Mouse (Mus musculus) frontal cortex, adult 2 months (tissue): ENCODE results near the gene Camk2d. TPM values are rescaled to one million over a fixed set of nuclear protein-coding genes. Genes with fewer than 3 reads are reported as not detected.

Experiments used
- DNase-seq, 2 experiments: peaks; one replicate each; pipeline ENCODE4 v3.0.0; 2022; ENCODE audit warnings: low spot score in 1 of 2; ENCODE audit errors: extremely low spot score in 1 of 2
- polyA plus RNA-seq: library from polyadenylated mRNA; depleted of rRNA; stranded (reverse); fragments of >200 nt; gene quantifications from 2 replicates; pipeline ENCODE4 v1.2.3, GENCODE M21; 2012; rRNA removed

The Camk2d gene
- 91.7 and 142 TPM in 2 replicates for polyA plus RNA-seq

DNA sequence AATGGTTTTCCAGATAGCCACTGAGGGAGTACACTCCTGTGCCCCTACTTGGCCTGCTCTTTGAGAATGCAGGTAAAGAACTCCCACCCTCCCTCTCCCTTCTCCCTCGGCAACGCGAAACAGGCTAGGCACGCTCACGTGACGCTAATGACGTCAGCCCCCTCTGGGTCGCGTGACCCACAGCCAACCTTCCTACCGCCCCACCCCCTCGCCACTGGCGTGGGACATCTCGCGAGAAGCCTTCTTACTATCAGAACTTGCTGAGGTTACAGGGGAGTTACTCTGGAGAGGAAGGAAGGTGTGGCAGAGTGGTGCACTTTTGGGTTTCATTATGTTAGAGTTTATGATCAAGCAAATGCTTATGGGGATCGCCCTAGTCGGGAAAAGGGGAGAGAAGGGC is at the start of gene Camk2d:
Camk2d (plus strand) TSS at position 217 of the 400 bp plus-strand sequence.
- DNase-seq = peak; percentile 96

DNA sequence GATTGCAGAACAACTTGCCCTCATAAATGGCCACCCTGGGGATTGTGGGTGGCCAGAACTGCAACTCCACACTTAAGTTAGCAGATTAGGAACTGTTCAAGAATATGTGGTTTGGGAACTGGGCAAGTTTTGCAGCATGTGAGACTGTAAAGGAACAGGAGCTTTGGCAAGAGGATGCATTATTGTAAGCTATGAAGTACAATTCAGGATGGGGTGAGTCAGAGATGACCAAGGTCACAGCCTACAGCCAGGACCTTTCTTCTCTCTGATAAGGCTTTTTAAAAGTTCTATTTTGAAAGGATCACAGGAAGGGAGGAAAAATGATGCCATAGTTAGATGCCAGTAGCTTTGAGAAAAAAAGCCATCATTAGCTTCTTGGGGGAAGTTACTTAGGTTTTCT is 48.2 kb upstream of the Camk2d start:
- DNase-seq = no peak

DNA sequence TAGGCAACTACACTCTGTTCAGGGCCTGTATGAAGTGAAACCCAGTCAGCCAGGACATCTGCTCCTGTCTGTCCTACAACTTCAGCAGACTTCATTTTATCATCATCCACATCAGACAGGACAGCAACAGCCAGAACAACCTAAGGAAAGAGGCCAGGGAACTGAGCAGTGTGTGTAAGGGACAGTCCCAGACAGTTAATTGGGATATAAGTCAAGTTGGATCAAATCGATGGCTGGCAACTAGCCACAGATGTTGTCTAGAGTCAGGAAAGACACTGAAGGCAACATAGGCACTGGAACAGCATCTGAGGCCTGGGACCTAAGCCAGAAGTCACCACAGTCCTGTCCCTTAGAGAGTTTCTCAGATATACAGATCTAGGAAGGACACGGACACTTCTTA is 32.5 kb upstream of the Camk2d start:
- DNase-seq = no peak

DNA sequence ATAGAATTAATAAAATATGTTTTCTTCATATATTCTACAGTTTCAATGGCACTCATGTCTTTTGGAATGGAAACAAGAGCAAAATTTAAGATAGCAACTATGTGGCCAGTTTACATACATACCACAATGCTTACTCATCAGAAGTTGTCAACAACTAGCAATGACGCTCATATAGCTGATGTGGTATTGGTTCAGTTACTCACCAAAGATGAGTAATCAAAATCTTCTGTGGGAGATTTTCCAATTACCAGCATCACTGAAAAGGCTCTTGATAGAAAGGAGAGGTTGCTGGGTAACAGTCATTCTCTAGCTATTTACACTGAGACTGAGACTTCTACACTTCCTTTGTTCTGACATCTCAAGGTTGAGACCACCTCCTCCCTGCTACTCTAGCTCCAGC is 25.5 kb upstream of the Camk2d start:
- DNase-seq = no peak

DNA sequence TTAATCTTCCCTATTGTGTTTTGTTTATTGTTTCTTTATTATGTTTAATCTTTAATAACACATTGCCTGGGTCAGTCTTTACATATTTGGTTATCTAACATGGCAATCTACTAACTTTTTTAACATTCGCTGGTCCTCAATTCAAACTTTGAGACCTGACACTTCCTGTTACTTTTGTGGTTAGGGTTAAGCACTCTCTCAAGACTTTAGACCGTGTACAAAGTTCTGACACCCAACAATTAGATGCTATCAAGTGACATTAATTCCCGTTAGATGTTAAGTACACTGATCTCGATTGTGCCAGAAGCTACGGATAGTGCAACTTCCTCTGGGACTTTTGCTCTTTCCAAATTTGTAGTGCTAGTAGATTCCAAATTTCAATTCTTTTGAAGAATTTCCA is 23.2 kb upstream of the Camk2d start:
- no peak for DNase-seq

DNA sequence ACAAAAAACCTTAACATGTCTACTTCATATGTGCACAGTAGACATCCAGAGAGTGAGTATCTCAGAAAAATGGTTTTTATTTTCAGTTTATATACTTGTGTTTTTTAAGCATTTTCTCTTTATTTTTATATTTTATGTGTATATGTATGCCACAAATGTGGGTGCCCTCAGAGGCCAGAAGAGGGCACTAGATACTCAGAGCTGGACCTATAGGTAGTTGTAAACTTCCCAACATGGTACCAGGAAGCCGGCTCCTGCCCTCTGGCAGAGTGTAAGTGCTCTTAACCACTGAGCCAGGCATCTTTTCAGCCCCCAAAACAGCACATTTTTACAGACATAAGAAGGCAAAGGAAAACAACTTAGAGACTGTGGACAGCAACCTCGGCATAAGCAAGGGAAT is 20.2 kb upstream of the Camk2d start:
- no peak for DNase-seq

DNA sequence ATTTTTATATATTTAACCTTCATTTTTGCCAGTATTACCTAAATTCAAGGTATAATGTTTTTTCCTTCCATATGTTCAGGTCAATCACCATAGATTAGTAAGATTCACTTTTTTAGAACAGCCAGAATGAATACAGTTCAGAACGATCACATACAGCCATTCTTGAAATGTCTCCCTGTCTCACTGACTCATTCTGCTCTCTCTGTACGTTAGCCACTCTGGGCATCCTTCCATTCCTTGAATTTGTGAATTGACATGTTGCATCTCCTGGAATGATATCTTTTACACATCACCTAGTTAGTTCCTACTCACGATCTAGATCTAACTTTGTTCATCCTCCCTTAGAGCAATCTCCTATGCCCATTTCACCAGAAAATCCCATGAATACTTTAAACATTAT is 10.0 kb upstream of the Camk2d start:
- no peak for DNase-seq

DNA sequence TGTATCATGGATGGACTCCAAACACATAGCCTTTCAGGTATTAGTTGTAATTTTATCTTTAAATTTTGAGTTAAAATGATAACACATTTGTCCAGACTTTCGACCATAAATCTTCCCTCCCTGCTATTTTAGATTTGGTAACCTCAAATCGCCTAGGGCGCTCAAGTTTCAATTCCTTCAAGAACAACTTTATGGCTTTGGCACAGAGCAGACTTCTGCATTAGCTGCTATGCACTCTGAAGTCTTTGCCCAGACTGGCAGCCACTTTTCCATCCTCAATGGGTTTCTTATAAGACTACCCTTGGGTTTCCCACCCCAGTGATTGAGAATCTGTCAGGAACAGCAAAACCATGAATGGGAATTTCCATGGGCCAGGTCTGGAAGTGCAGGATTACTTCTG is 8.6 kb upstream of the Camk2d start:
- no peak for DNase-seq

DNA sequence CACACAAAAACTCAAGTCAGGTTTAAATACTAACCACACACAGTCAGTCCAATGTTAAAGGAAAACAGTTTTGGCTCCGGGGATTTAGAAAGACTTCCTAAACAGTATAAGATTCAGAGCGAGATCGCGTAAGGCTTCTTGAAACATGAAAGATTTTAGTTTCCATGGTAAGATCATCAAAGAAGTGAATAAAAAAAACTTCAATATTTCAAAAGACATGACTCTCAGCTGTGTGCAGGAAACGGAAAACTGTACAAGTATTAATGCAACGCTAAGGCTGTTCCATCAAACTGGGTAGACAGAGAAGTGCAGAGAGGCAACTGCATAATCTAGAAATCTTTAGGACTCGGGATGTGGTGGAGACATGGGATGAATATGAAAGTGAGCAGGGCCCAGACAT is 6.5 kb upstream of the Camk2d start:
- DNase-seq = no peak

DNA sequence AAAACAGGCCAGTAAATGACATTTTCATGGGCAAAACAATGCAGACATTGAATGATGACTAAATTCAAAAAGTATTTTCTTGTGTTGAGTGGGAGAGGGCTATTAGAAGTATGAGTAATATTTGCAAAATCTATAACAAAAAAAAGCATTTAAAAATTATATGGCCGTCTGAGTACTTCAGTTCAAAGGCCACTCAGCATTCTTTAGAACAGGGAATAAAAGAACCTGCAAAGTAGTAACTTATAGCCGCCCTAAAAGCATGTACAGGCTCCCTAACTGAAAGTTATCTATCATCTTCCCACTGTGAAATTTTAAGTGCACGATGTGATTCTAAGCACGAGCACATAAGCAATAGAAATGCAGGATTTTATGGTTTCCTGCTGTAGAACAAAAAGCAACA is 646 bp upstream of the Camk2d start:
- DNase-seq = no peak

DNA sequence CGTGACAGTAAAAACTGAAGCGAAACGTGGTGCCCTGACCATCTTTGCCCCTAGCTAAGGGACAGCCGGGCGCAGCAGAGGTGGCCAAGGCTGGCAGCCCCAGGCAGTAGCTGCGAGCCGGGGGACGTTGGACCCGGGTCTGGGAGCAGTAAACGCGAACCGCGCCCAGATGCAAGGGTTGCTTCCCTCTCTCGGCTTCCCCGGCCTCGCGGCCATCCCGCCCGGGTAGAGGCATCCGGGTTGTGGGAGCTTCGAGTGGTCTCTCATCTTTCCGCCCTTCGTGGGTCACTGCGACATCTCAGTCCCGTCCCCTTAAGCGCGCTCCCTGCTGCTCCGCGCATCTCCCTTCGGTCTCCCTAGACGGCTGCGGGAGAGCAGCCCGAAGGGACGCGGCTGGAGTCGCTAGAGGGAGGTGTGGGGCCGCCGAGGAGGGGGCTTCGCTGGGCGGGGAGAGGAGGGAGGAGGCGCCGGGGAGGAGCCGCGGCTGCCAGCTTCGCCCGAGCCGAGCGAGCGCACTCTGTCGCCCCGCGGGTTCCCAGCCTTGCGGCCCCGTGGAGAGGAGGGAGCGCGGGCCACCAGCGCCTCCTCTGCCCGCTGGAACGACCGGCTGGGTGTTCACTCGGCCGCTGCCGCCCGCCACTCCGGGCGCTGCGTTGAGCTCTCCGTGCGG is 524 bp downstream of the Camk2d start:
- DNase-seq = peak; percentile 58 to 73

DNA sequence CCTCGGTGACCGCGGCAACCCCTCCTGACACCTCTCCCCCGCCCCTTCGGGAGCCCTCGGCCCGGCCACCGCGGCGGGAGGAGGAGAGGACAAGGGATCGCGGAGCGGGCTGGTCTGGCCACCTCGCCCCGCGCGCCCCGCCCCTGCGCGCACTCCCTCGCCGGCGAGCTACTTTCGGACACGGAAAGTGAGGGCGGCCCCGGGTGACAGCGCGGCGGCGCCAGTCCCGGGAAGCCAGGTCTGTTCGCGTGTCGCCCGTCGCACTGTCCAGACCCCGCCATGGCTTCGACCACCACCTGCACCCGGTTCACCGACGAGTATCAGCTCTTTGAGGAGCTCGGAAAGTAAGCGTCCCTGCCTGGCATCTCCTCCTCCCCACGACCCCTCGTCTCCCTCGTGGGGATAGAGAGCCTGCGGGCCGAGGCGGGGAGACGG is 1.1 kb downstream of the Camk2d start:
- DNase-seq = peak in 1 of 2 experiments; percentile 59

DNA sequence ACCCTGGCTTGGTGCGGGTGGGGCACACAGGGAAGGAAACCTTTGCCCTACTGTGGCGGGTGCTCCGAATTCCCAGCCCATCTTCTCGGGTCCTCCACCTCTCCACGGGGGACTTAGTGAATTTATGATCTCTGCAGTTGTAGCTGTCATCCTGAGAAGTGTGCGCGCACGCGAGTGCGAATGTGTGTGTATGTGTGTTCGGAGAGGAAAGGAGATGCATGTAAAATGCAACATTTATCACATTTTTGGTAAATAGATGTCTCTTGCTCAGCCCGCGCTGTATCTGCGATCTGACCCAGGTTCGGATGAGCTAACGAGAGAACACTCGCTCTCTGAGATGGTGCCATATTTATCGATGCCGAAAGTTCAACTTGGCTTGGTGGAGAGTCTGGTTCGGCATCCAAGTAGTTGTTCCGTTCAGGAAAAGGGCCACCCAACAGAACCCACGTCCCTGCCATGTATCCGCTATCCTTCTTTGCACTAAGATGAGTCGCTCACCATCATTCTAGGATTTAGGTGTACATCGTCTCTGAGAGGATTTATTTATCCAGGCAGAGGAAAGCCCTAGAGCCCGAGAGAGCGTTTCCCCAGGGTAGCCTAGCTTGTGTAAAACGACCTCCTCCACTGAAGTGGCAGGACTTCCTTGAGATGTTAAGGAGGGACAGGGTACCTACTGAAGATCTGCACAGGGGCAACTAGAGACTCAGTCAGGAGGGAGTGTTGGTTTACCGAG is 1.7 kb downstream of the Camk2d start:
- DNase-seq = peak in 1 of 2 experiments; percentile 28

DNA sequence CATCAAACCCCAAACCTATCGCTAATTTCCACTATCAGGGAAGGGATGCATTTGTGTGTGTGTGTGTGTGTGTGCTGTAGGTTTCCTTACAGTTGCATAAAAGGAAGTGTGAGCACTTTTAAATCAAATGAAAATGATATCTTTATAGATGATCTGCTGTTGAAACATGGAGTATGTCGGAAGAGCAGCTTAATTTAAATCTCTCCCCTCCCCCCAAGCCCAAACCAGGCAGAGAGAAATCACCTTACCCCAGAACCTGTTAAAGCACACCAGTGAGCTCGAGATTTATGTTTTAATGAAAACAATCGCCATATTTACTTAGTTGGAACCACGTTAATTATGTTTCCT is 2.2 kb downstream of the Camk2d start:
- no peak for DNase-seq

DNA sequence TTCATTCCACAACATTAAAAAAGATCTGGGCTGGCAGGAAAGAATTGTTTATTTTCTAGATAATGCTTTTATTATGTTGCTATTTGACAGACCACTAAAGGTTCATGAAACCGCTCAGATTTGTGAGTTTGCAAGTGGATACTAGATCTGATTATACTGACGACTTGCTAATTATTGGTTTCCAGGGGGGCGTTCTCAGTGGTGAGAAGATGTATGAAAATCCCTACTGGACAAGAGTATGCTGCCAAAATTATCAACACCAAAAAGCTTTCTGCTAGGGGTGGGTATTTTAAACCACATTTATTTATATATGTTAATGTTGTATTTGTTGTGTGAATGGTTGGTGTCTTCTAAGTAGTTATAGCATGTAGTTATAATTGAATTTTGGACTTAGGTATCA is 2.8 kb downstream of the Camk2d start:
- no peak for DNase-seq

DNA sequence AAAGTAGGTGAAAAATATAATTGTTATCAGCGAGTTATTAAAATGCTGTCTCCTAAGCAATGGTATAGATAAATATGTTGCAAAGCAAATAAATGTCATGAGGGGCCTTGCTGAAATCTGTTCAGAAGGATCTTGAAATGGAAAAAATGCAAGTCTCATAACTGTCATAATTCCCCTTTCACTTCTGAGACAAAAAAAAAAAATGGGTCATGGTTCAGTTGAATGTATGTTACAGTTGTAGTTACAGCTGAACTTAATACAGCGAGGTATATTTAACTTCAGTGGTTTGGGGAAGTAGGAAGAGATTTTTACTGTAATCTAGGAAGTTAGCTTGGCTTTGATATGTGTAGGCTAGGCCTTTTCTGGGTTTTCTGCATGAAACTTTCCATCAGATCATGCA is 3.2 kb downstream of the Camk2d start:
- DNase-seq = no peak

DNA sequence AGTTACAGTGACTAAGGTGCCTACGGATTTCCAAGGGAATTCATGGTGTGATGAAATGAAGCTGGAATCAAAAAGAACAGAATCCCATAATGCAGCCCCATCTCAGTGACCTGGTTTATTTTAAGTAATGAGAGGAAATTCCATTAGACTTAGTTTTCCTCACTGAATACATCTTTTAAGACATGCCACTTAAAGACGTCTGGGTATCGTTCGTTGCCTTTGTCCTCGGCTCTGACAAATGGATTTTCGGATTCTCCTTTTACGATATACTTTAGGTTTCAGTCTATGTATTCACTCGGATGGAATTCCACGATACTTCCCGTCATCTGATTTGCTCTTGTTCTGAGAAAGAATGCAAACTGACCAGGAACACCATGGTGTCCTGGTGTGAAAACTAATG is 3.8 kb downstream of the Camk2d start:
- no peak for DNase-seq

DNA sequence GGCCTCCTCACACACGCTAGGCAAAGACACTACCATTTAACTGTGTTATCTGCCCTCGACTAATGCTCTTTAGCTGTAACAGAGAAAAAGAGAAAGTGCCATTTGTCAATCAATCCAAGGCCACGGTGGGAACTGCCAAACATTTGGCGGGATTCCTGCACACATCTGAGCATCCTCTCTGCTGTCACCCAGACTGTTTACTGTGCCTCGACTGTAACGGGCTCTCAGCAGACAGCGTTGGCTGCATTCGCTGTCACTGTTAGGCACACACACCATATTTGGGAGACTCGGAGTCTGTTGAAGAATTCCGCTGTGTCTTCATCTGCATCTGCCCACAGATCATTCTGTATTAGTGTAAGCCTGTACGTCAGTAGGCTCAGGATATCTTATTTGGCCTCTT is 6.7 kb downstream of the Camk2d start:
- DNase-seq = peak in 1 of 2 experiments; percentile 28

DNA sequence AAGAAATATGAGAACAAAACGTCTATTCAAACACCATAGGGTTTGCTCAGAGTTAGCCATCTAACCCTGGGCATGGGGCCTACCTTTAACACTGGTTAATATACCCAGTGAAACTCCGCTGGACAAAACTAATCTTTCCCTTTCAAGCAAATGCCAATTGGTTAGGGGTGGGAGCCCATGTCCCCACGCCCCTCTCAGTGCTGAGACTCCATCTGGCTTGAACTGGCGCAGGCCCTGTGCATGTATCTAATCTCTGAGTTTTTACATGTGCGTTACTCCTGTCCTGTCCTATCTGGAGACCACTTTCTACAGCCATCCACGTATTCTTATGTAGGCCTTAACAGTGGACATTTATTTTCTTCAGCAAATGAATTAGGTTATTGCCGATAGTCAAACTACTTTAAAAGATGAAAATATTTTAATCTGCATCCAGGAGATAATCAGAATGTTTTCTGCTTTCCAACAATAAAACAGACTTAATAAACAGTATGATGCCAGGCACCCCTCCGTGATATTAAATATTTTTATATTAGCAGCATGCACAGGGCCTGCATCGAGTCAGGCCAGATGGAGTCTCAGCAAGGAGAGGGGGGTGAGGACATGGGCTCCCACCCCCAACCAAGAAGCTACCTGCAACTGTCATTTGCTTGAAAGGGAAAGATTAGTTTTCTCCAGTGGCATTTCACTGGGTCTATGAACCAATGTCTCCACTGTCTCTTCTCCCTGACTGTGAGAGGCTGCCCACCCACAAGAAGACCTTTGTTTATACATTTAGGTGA is 8.7 kb downstream of the Camk2d start:
- no peak for DNase-seq

DNA sequence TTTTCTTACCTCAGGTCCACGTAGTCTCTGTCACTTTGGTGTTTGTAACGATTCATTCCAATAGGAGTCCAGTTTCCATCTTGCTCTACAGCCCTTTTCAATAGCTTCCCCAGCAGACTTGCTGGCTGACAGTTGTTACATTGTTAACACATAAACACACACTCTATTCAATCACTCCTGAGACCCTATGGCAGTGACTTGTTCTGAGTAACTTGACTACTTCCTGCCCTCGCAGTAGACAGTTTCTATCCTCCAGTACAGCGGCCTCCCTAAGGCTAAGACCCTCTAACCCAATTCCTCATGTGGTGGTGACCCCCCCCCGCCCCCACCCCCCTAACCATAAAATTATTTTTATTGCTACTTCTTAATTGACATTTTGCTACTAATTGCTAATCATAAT is 13.2 kb downstream of the Camk2d start:
- DNase-seq = no peak

DNA sequence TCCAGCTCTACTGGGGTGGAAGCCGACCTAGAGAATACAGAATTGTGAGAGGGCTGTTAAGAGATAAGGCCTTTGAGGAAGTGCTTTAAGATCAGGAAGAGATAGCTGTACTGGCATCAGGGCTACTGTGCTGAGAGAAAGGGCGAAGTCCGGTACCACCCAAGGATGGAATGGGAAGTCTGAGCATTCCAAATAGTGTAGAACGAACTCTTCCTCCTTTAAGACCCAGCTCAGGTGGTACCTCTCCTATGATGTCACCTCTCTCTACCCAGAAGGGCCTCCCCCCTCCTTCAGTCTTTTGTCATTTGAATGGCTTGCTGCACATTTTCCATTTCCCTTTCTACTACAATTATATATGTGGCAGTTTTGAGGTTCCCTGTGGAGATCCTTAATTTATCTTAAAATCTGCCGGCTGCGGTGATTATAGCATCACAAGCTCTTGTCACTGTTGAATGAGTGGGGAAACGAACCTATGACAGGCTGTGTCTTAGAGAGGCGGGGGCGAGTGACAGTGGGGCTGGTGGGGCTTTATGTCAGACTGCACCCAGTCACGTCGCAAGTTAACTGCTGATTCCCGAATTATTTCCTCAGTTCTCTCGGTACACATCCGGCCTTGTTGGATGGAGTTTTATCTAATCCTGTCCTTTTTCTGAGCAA is 13.8 kb downstream of the Camk2d start:
- DNase-seq = no peak
